Mouse (Mus musculus): ENCODE results near the gene Glipr1l1.
"Not testable (repeated sequence)": the region's sequence is repeated elsewhere in the genome, so short reads cannot be mapped to it uniquely, and the experiment has no call there.

DNA sequence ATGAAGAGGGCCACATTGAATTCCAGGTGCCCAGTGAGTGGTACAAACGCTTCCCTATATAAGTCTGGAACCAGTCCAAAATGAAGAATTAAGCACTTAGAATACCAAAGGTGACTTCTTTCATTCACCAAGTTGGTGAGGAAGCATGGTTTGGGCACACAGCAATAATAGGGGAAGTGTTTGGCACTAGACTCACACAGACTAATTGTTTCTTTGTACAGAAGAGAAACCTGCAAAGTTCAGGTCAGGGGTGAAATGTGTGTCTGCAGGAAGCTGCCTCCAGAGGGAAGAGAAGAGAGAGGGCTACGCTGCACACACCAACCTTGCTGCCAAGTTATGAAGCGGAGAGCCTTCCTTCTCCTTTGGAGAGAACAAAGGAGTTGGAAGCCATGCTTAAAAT is 31.3 kb upstream of the Glipr1l1 start:
- TF ChIP-seq POLR2A (IDR thresholded peaks at IDR 0.05; ENCODE audit: borderline replicate concordance, low read depth, low read length); CTCF (IDR thresholded peaks at IDR 0.05; ENCODE audit: low read depth, low read length): not testable (repeated sequence)

All from bone marrow macrophage, adult 2 months (primary cell).